ENCODE assay signal across 8 mouse cellular contexts in the genomic region with DNA sequence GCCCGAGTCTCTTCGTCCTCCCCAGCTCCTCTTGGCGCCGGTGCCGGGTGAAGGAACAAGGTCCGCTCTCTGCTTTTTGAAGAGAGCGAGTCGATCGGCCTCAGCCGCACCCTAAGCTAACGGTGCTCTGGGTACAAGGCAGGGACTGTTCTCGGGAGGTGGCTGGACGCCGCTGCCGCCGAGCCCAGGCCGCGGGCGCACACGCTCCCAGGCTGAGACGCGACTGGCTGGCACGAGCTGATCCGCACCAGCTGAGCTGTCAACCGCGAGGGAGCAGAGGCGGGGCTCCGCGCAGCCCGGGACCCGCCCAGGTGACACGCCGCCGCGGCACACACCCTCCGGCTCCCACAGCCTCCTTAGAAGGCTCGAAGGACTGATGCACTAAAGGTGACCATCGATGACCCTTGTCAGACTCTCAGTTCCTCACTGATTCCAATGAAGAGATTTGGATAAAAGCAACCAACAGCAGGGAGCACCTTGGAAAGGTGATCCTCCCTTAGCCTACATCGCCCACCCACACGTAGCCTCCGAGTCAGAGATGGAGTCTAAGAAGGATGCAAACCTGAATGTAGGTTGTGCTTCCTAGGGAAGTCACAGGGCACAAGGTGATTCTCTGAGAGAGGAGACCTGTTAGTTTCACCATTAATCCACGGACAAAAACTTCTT. TPM values are rescaled to one million over a fixed set of nuclear protein-coding genes. Genes with fewer than 3 reads are reported as not detected.
DNase-seq lines count a peak whose midpoint lies in the region; ATAC-seq lines count a peak whose summit lies in the region.

No protein-coding gene starts in this region.

- peak; percentile 9 to 22 for DNase-seq in adrenal gland, postnatal 4 days (ENCODE audit: low spot score in 2 of 2)
- peak; percentile 71 for DNase-seq in embryonic facial prominence, embryonic 11.5 days (ENCODE audit: low spot score)
- DNase-seq in limb, embryonic 10.5 days (ENCODE audit: low spot score) = peak; percentile 75
- DNase-seq in midbrain, embryonic 11.5 days (ENCODE audit: low spot score, missing footprints) = peak; percentile 91
- DNase-seq in spleen, adult 12 weeks (ENCODE audit: low spot score) = peak; percentile 7

- peak; percentile 58 for ATAC-seq in embryonic facial prominence, embryonic 11.5 days (replicated peaks; ENCODE audit: insufficient number of reproducible peaks, low FRiP score, low TSS enrichment, low read depth)
- peak; percentile 94 for ATAC-seq in granulocyte monocyte progenitor cell, adult 5-6 weeks (replicated peaks; ENCODE audit: poor library complexity, severe bottlenecking)
- ATAC-seq in intestine, embryonic 16.5 days = peak; percentile 94
- peak; percentile 86 for ATAC-seq in midbrain, embryonic 11.5 days (ENCODE audit: low FRiP score)
- ATAC-seq in erythroid progenitor cell, adult 5-6 weeks (replicated peaks; ENCODE audit: low FRiP score, poor library complexity, severe bottlenecking) = no peak

- H3K27me3 ChIP-seq in embryonic facial prominence, embryonic 11.5 days (ENCODE audit: control insufficient read depth, insufficient read depth, low read length) = peaks cover 20% of the 10 kb centered on the region
- peaks cover 8% of the 10 kb centered on the region; the same call in 1 of the 2 replicates for H3K27me3 ChIP-seq in intestine, embryonic 16.5 days (replicated peaks; ENCODE audit: control insufficient read depth, insufficient read depth, low read length)
- peaks cover 55% of the 10 kb centered on the region for H3K27me3 ChIP-seq in limb, embryonic 10.5 days (ENCODE audit: low read depth, poor library complexity, severe bottlenecking)
- peaks cover 14% of the 10 kb centered on the region for H3K27me3 ChIP-seq in midbrain, embryonic 11.5 days (ENCODE audit: control insufficient read depth, insufficient read depth, low read length)

- H3K9me3 ChIP-seq in embryonic facial prominence, embryonic 11.5 days (replicated peaks; ENCODE audit: control insufficient read depth, low read length) = no peaks in the 10 kb centered on the region
- no peaks in the 10 kb centered on the region for H3K9me3 ChIP-seq in intestine, embryonic 16.5 days (ENCODE audit: control insufficient read depth, low read length)
- no peaks in the 10 kb centered on the region for H3K9me3 ChIP-seq in limb, embryonic 10.5 days (replicated peaks)
- no peaks in the 10 kb centered on the region for H3K9me3 ChIP-seq in midbrain, embryonic 11.5 days (ENCODE audit: control insufficient read depth, low read length)

- no peak overlapping the region for H3K27ac ChIP-seq in embryonic facial prominence, embryonic 11.5 days (replicated peaks; ENCODE audit: low read depth, low read length)
- H3K27ac ChIP-seq in intestine, embryonic 16.5 days (ENCODE audit: low read length) = no peak overlapping the region
- H3K27ac ChIP-seq in limb, embryonic 10.5 days = no peak overlapping the region
- H3K27ac ChIP-seq in midbrain, embryonic 11.5 days (ENCODE audit: low read depth, low read length) = no peak overlapping the region

- H3K9ac ChIP-seq in embryonic facial prominence, embryonic 11.5 days (replicated peaks; ENCODE audit: low read length) = peak overlapping the region; percentile 44
- peak overlapping the region; percentile 68 for H3K9ac ChIP-seq in intestine, embryonic 16.5 days (ENCODE audit: low read depth, low read length)
- H3K9ac ChIP-seq in midbrain, embryonic 11.5 days (ENCODE audit: low read length) = peak overlapping the region; percentile 59

- H3K36me3 ChIP-seq in embryonic facial prominence, embryonic 11.5 days (replicated peaks; ENCODE audit: control insufficient read depth, insufficient read depth, low read depth, low read length) = no peaks in the 10 kb centered on the region
- no peaks in the 10 kb centered on the region for H3K36me3 ChIP-seq in intestine, embryonic 16.5 days (ENCODE audit: control insufficient read depth, insufficient read depth, low read length)
- no peaks in the 10 kb centered on the region for H3K36me3 ChIP-seq in limb, embryonic 10.5 days
- H3K36me3 ChIP-seq in midbrain, embryonic 11.5 days (ENCODE audit: control insufficient read depth, insufficient read depth, low read length) = no peaks in the 10 kb centered on the region

- H3K4me2 ChIP-seq in embryonic facial prominence, embryonic 11.5 days (ENCODE audit: low read depth, low read length) = peak overlapping the region; percentile 95
- peak overlapping the region; percentile 99 for H3K4me2 ChIP-seq in intestine, embryonic 16.5 days (ENCODE audit: low read depth, low read length)
- H3K4me2 ChIP-seq in midbrain, embryonic 11.5 days = peak overlapping the region; percentile 87

- H3K4me3 ChIP-seq in embryonic facial prominence, embryonic 11.5 days (ENCODE audit: low read depth, low read length) = peak overlapping the region; percentile 48
- peak overlapping the region; percentile 58 for H3K4me3 ChIP-seq in intestine, embryonic 16.5 days (ENCODE audit: low read length)
- H3K4me3 ChIP-seq in limb, embryonic 10.5 days = peak overlapping the region; percentile 51
- H3K4me3 ChIP-seq in midbrain, embryonic 11.5 days (ENCODE audit: low read depth, low read length) = peak overlapping the region; percentile 44

- H3K4me1 ChIP-seq in embryonic facial prominence, embryonic 11.5 days (ENCODE audit: control insufficient read depth, insufficient read depth, low read length) = peaks cover 5% of the 10 kb centered on the region
- H3K4me1 ChIP-seq in intestine, embryonic 16.5 days (ENCODE audit: control insufficient read depth, insufficient read depth, low read length) = peaks cover 15% of the 10 kb centered on the region
- H3K4me1 ChIP-seq in limb, embryonic 10.5 days = peaks cover 14% of the 10 kb centered on the region
- peaks cover 7% of the 10 kb centered on the region for H3K4me1 ChIP-seq in midbrain, embryonic 11.5 days (ENCODE audit: control insufficient read depth, insufficient read depth, low read length)

- 3% methylated on average over 42 of the region's 42 CpGs for WGBS in embryonic facial prominence, embryonic 11.5 days
- 3% methylated on average over 42 of the region's 42 CpGs for WGBS in intestine, embryonic 16.5 days
- WGBS in limb, embryonic 10.5 days = 4% methylated on average over 42 of the region's 42 CpGs
- WGBS in midbrain, embryonic 11.5 days = 4% methylated on average over 42 of the region's 42 CpGs

RNA-seq across cellular contexts. Expression of a gene that starts 20.4 kb away (rescaled TPM):
- 10 to 100 TPM; 43.0 to 64.5 TPM for total RNA-seq in adrenal gland, postnatal 4 days (2021)
- 28.1 and 29.2 TPM in 2 replicates for polyA plus RNA-seq in embryonic facial prominence, embryonic 11.5 days (2014; fragmentation: Nextera tagmentation; extraction: Ambion mirVana)
- total RNA-seq in granulocyte monocyte progenitor cell, adult 5-6 weeks (2014; fragmentation: Nextera tagmentation) = 5.0 and 8.1 TPM in 2 replicates
- 7.5 and 9.7 TPM in 2 replicates for total RNA-seq in granulocyte monocyte progenitor cell, adult 5-6 weeks (2017)
- polyA plus RNA-seq in intestine, embryonic 16.5 days (2015; fragmentation: Nextera tagmentation; extraction: Ambion mirVana) = 20.2 and 21.2 TPM in 2 replicates
- 15.6 and 22.8 TPM in 2 replicates for polyA plus RNA-seq in limb, embryonic 10.5 days (2016; fragmentation: Nextera tagmentation; extraction: Ambion mirVana)
- polyA plus RNA-seq in midbrain, embryonic 11.5 days (2014; fragmentation: Nextera tagmentation; extraction: Ambion mirVana) = 27.6 and 29.1 TPM in 2 replicates
- total RNA-seq in erythroid progenitor cell, adult 5-6 weeks (2015; ENCODE audit: low replicate concordance) = 1.3 and 1.8 TPM in 2 replicates
- 1.8 and 2.3 TPM in 2 replicates for total RNA-seq in erythroid progenitor cell, adult 5-6 weeks (2017; ENCODE audit: low replicate concordance)

RNA-seq across cellular contexts. Expression of a gene that starts 32.8 kb away (rescaled TPM):
- total RNA-seq in adrenal gland, postnatal 4 days (2021) = 100 to 1,000 TPM; 123 TPM
- polyA plus RNA-seq in embryonic facial prominence, embryonic 11.5 days (2014; fragmentation: Nextera tagmentation; extraction: Ambion mirVana) = 124 and 139 TPM in 2 replicates
- 71.1 and 89.5 TPM in 2 replicates for total RNA-seq in granulocyte monocyte progenitor cell, adult 5-6 weeks (2014; fragmentation: Nextera tagmentation)
- 83.2 and 100 TPM in 2 replicates for total RNA-seq in granulocyte monocyte progenitor cell, adult 5-6 weeks (2017)
- polyA plus RNA-seq in intestine, embryonic 16.5 days (2015; fragmentation: Nextera tagmentation; extraction: Ambion mirVana) = 152 and 157 TPM in 2 replicates
- 121 and 139 TPM in 2 replicates for polyA plus RNA-seq in limb, embryonic 10.5 days (2016; fragmentation: Nextera tagmentation; extraction: Ambion mirVana)
- polyA plus RNA-seq in midbrain, embryonic 11.5 days (2014; fragmentation: Nextera tagmentation; extraction: Ambion mirVana) = 122 and 127 TPM in 2 replicates
- total RNA-seq in erythroid progenitor cell, adult 5-6 weeks (2015; ENCODE audit: low replicate concordance) = 23.5 and 38.2 TPM in 2 replicates
- total RNA-seq in erythroid progenitor cell, adult 5-6 weeks (2017; ENCODE audit: low replicate concordance) = 8.7 and 31.7 TPM in 2 replicates

Comparison
In these comparisons a context has a peak if more than half of its experiments do, and no peak if none do; other contexts are left out.
1. DNase-seq: peak in every context shown above with its lines; median percentile 91 in midbrain, embryonic 11.5 days; 75 in limb, embryonic 10.5 days; 71 in embryonic facial prominence, embryonic 11.5 days; 16 in adrenal gland, postnatal 4 days; 7 in spleen, adult 12 weeks.